Mouse (Mus musculus) CH12.LX (cell line): ENCODE results near the gene Kdm4d.

ENCODE experiments used
- CTCF ChIP-seq, 2 experiments: IDR thresholded peaks in 1 of 2; conservative IDR thresholded peaks in 1 of 2; 2 replicates each; pipeline ENCODE4 v1.5.1; 2011 to 2012; ENCODE audit warnings: low read depth in 2 of 2, low read length in 2 of 2, improper control_type of control experiment in 1 of 2, inconsistent platforms in 1 of 2, mild to moderate bottlenecking in 1 of 2, moderate library complexity in 1 of 2
- EP300 ChIP-seq: IDR thresholded peaks from 2 replicates; pipeline ENCODE4 v1.6.1; 2011; ENCODE audit warnings: low read length, improper control_type of control experiment
- IRF4 ChIP-seq: IDR thresholded peaks from 2 replicates; pipeline ENCODE4 v1.6.1; 2014; ENCODE audit warnings: low read depth, mild to moderate bottlenecking, inconsistent platforms, low read length, improper control_type of control experiment
- MAZ ChIP-seq: IDR thresholded peaks from 2 replicates; pipeline ENCODE4 v1.6.1; 2012; ENCODE audit warnings: low read depth, mild to moderate bottlenecking, inconsistent platforms, low read length, improper control_type of control experiment, moderate library complexity
- MYC ChIP-seq: IDR thresholded peaks from 2 replicates; pipeline ENCODE4 v1.6.1; 2011; ENCODE audit warnings: low read depth, mild to moderate bottlenecking, improper control_type of control experiment, low read length
- NELFE ChIP-seq: IDR thresholded peaks from 2 replicates; pipeline ENCODE4 v1.6.1; 2011; ENCODE audit warnings: low read depth, low read length, improper control_type of control experiment
- POLR2A ChIP-seq: IDR thresholded peaks from 2 replicates; pipeline ENCODE4 v1.6.1; 2011; ENCODE audit warnings: low read depth, mild to moderate bottlenecking, improper control_type of control experiment, low read length
- RAD21 ChIP-seq: IDR thresholded peaks from 2 replicates; pipeline ENCODE4 v1.6.1; 2011; ENCODE audit warnings: low read depth, mild to moderate bottlenecking, low read length, improper control_type of control experiment, moderate library complexity

- no peak for TF ChIP-seq MAZ
- TF ChIP-seq RAD21: no peak
- TF ChIP-seq CTCF (conservative IDR thresholded peaks at IDR 0.05 in 1 of 2, IDR thresholded peaks at IDR 0.05 in 1 of 2; ENCODE audit: low read depth in 2 of 2, low read length in 2 of 2): no peak
- TF ChIP-seq NELFE: no peak
- TF ChIP-seq EP300: no peak
- no peak for TF ChIP-seq POLR2A
- TF ChIP-seq MYC: no peak
- no peak for TF ChIP-seq IRF4
Observed at GRCm38 (mm10) chr9:14520971-14521670, 20.8 kb upstream of the Kdm4d start.
